ENCODE assay signal across 22 mouse cellular contexts in genomic region chr5:140526754-140527153, GRCm38 (mm10). TPM values are rescaled to one million over a fixed set of nuclear protein-coding genes. Genes with fewer than 3 reads are reported as not detected.
"Had no signal": no experiment of that assay in that cellular context is flagged by ENCODE, and none has a peak within 500 bp of the region (broad histone marks: within the 10 kb centered on the region; RNA-seq: fewer than 3 reads in every experiment).

No protein-coding gene starts in this region.

- H3K4me2 ChIP-seq: lung, embryonic 14.5 days; neural tube, embryonic 13.5 days; neural tube, embryonic 15.5 days had no signal

- H3K4me3 ChIP-seq: midbrain, embryonic 10.5 days; myocyte; neural tube, embryonic 13.5 days; neural tube, embryonic 15.5 days had no signal

- H3K4me1 ChIP-seq: midbrain, embryonic 10.5 days; neural tube, embryonic 13.5 days; neural tube, embryonic 15.5 days had no signal

- H3K9ac ChIP-seq: liver, embryonic 14.5 days; lung, embryonic 14.5 days; neural tube, embryonic 13.5 days; neural tube, embryonic 15.5 days had no signal

- H3K27ac ChIP-seq: liver, embryonic 14.5 days; midbrain, embryonic 10.5 days; neural tube, embryonic 13.5 days; neural tube, embryonic 15.5 days had no signal

- H3K27me3 ChIP-seq: neural tube, embryonic 13.5 days; neural tube, embryonic 15.5 days had no signal

- DNase-seq: lung, adult 18-20 months; lung, embryonic 14.5 days; lung, postnatal 10 days; lung, postnatal 4 days; retina, postnatal 1 day; right cerebral cortex, adult 18-20 months; right cerebral cortex, postnatal 25 days; right cerebral cortex, postnatal 4 days; spleen, adult 18-20 months; thymus, adult 18-20 months; thymus, postnatal 14 days; thymus, postnatal 36 days had no signal

RNA-seq across cellular contexts. Expression of gene Grifin, which starts 38.1 kb away (rescaled TPM):
- total RNA-seq: megakaryocyte, adult 5-6 weeks; megakaryocyte-erythroid progenitor cell, adult 5-6 weeks had no signal
- polyA plus RNA-seq: lung, embryonic 14.5 days; lung, embryonic 16.5 days; myocyte; neural tube, embryonic 11.5 days; neural tube, embryonic 13.5 days; neural tube, embryonic 15.5 days; small intestine, adult 2 months had no signal
